Mouse (Mus musculus): ENCODE results near the gene Triap1.
A peak's percentile ranks its signal among the peaks of the same experiment; 100 is the strongest.

GRCm38 (mm10) chr5:115340577-115341313 is at the start of gene Triap1, which contains the start of gene Gatc:
- TF ChIP-seq CTCF (IDR thresholded peaks at IDR 0.05 in 2 of 3, conservative IDR thresholded peaks at IDR 0.05 in 1 of 3; ENCODE audit: control insufficient read depth in 1 of 3, insufficient read depth in 1 of 3, low read depth in 2 of 3, low read length in 3 of 3, poor library complexity in 1 of 3, severe bottlenecking in 1 of 3) (no peak), POLR2A (IDR thresholded peaks at IDR 0.05; ENCODE audit: control insufficient read depth in 1 of 2, insufficient read depth in 1 of 2, low read depth in 1 of 2, low read length in 2 of 2, poor library complexity in 1 of 2) (peak; percentile 41 to 76; a peak in 3 of 4 replicates), GABPA (IDR thresholded peaks at IDR 0.05; ENCODE audit: low read depth, low read length) (no peak), MYC (IDR thresholded peaks at IDR 0.05; ENCODE audit: low read depth, low read length) (peak; percentile 76; the same call in 1 of the 2 replicates), CHD2 (IDR thresholded peaks at IDR 0.05; ENCODE audit: low read length) (no peak), BHLHE40 (IDR thresholded peaks at IDR 0.05; ENCODE audit: borderline replicate concordance, low read depth, low read length) (peak; percentile 68; the same call in 1 of the 2 replicates), TCF12 (IDR thresholded peaks at IDR 0.05; ENCODE audit: low read depth, low read length) (peak; percentile 64), EP300 (IDR thresholded peaks at IDR 0.05; ENCODE audit: low read depth in 1 of 2, low read length in 2 of 2) (peak in 1 of 2 experiments; percentile 3; a peak in 1 of 4 replicates), NRF1 (IDR thresholded peaks at IDR 0.05; ENCODE audit: insufficient read depth, low read depth, low read length, poor library complexity, severe bottlenecking) (peak; percentile 55), ZNF384 (IDR thresholded peaks at IDR 0.05; ENCODE audit: low read depth, low read length) (peak; percentile 65; the same call in 1 of the 2 replicates), SMC3 (IDR thresholded peaks at IDR 0.05; ENCODE audit: low read depth, low read length) (no peak), KAT2A (conservative IDR thresholded peaks at IDR 0.05; ENCODE audit: low read depth, low read length) (no peak; the same call in 1 of the 2 replicates), UBTF (IDR thresholded peaks at IDR 0.05; ENCODE audit: borderline replicate concordance, insufficient read depth, low read depth, low read length) (no peak)
